Mouse (Mus musculus) activated CD4-positive, CD25-positive, alpha-beta regulatory T cell (primary cell): ENCODE measurements around the gene Myo3a. TPM values are rescaled to one million over a fixed set of nuclear protein-coding genes. Genes with fewer than 3 reads are reported as not detected.

ENCODE experiments used
- polyA plus RNA-seq, 2 experiments: library from polyadenylated mRNA; unstranded; fragments of 100-300 nt; shearing (Covaris generic); gene quantifications; one replicate each; pipeline ENCODE4 v1.2.1; 2017

Gene Myo3a
- under 1 TPM in 1 of 2 experiments, not detected in 1; 0.09 TPM for polyA plus RNA-seq

GRCm38 (mm10) chr2:22227308-22227707, at the start of gene Myo3a:
Gene Myo3a, plus strand, starts transcription at chr2:22227503.

GRCm38 (mm10) chr2:22621828-22622731, 394.8 kb downstream of the Myo3a start, which contains the start of gene Gad2:
Gene Gad2, plus strand, starts transcription at chr2:22622205.

